Mouse (Mus musculus): Measurements from ENCODE around the gene Rgl3.

The Rgl3 gene

DNA sequence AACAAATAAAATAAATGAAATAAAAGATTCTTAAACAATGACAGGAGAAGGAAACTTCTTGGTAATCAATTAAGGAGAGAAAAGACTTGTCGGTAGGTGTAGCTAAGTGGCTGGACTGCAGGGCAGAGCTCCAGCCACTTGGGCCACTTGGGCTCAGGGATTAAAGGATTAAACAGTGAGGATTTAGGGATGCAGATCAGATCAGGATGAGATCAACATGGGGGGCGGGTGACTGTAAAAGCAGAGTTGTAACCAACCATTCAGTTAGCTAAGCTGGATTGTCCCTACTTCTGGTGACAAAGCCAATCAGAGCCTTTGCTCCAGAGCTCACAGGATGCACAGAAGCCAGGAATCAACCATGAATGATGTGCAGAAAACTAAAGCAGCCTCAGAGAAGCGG, 5.3 kb downstream of the Rgl3 start:
- no peak for DNase-seq (ENCODE audit: low spot score in 2 of 2)

DNA sequence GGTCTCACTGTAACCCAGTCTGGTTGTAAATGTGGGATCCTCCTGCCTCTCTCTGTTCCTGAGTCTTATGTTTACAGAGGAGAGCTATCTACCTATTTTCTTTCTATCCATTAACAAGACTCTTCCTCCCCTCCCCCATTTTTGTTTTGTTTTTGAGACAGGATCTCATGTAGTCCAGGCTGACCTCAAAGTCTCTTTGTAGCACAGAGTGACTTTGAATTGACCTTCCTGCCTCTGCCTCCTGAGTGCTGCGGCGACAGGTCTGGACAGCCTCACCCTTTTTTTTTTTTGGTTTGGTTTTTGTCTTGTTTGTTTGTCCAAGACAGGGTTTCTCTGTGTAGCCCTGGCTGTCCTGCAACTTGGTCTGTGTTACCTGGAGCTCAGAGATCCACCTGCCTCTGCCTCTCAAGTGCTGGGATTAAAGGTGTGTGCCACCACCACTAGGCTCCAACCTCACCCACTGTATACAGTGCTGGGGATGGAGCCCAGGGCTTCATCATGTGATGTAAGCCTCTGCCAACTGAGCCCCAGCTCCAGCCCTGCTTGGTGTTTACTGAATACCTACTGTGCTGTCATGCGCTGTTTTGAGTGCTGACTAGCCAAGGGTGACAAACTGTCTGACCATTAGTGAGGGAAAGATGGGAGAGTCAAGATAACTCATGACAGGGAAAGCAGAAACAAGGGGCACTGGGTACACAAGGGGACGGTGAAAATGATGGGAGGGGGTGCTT, 10.7 kb downstream of the Rgl3 start:
- no peak for DNase-seq (ENCODE audit: low spot score in 2 of 2)

DNA sequence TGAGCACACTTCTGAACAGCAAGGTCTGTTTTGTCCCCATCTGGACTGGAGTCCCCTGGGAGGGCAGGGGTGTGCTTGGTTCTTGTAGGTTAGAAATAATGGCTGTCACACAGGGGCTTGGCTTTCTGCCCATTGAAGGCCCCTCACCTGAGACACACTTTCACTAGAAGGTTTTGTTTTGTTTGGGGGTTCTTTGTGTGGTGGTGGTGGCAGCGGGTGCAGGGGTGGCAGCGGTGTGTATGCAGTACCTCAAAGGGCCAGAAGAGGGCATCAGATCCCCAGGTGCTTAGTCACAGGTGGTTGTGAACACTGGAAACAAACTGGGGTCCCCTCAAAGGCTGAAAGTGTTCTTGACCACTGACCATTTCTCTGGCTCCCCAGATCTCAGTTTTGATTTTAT, 11.3 kb downstream of the Rgl3 start:
- peak in 1 of 2 experiments; percentile 65 for DNase-seq (ENCODE audit: low spot score in 2 of 2)

DNA sequence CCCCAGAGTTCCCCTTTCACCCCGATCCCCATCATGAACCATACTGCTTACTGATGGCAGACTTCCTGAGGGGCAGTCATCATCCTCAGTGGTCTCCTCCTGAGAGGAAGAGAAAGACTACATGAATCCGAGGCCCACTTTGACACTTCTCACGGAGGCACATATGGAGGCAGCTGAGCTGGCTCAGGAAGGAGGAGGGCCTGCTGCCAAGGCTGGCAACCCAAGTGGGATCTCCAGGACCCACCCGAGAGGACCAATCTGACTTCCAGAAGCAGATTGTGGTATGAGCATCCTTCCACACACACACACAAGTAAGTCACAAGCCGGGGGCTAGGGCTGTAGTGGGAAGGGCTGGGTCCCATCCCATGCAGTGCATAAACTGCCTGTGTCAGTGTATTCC, 11.9 kb downstream of the Rgl3 start:
- no peak for DNase-seq (ENCODE audit: low spot score in 2 of 2)

DNA sequence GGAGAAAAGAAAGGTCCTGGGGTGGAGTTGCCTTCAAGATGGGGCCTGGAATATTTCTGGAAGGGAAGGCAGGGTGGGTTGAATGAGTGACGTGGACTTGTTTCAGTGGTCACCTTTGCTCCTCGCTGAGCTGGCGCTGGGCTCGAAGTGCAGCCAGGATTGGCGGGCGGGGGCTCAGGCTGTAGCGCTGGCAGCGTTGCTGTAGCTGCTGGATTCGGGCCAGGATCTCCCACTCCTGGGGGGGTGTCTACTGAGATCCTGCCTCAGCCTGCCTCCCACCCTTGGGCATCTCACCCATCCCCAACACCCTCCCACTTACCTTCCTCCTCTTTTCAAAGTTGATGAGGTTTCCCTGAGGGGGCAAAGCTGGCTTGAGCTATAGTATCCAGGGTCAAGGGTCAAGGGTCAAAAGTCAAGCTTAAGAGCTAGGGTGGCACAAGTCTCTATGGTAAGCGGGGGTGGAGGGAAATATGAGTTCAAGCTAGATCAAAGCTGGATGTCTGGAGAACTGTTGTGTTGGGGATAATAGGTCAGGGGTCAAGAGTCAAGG, 12.5 kb downstream of the Rgl3 start:
- no peak for DNase-seq (ENCODE audit: low spot score in 2 of 2)

DNA sequence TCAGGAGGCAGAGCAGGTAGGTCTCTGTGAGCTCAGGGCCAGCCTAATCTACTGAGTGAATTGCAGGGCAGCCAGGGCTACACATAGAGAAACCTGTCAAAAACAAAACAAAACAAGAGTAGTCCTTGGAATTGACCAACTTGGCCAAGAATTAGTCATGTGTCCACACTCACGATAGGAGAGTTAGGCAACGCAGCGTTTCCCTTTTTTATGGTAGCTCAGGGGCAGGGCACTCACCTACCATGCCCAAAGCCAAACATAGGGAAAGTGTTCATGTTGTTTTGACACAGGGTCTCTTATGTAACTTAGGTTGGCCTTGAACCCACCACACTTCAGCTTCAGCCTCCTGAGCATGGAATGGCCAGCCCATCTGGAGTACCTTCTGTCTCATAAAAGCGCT, 19.9 kb downstream of the Rgl3 start:
- DNase-seq (ENCODE audit: low spot score in 2 of 2), result no peak

DNA sequence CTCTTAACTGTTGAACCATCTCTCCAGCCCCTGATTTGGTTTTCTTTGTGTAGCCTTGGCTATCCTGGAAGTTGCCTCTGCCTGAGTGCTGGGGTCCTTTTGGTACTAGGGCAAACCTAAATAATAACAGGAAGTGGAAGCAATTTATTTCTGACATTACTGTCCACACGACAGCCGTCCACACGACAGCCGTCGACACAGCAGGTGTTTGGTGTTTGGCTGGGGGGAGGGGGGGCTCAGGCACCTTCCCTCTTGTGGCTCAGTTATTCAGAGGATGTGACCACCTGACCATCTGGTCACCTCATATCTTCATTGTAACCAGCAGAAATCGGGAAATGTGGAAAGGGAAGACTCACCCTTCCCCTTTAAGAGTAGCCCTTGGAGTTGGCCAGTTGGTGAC, 20.4 kb downstream of the Rgl3 start:
- no peak for DNase-seq (ENCODE audit: low spot score in 2 of 2)

DNA sequence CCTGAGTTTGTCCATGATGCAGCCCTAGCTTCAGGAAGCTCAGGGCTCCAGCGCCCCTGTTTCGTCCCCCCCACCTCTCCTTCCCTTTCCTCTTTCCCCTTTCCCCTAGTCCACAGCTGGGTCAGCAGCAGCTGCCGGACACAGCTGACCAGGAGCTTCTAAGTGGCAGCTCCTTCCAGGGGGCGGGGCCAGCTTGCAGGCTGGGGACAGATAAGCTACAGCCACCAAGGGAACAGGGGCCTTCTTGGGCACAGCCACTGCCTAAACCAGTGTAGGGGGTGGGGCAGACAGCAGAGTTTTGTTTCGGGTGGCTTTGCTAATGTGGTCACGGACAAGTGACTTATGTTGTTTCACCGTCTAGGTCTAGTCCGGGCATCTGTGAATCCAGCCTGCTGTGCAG, 25.8 kb downstream of the Rgl3 start, which contains the start of gene Epor:
Epor (minus strand) TSS at position 90 of the 400 bp plus-strand sequence.
- DNase-seq (ENCODE audit: low spot score in 2 of 2), result no peak

DNA sequence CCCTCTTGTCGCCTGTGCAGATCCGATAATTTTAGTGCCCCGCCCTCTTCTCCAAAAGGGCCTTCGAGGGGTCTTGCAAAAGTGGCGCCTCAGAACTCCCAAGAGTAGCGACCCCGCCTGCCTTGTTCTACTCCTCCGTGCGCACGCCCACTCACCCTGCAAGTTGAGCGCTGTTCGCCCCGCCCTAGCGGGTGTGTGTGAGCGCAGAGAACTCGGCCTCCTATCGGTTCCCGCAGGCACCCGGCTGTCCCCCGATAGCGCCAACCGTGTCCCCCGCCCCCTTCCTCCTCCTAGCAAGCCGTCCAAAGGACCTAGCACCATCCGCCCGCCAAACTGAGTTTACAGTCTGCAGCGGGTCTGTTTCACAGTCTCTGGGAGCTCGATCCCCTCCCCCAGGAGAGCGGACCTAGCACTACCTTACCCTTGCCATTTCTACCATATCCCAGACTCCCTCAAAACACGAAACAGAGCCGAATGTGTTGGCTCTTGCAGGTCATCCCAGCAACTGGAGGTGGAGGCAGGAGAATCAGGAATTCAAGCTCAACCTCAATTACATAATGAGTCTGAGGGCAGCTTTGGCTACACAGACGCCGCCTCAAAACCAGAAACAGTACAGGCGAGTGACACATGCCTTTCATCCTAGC, 26.7 kb downstream of the Rgl3 start:
- peak; percentile 56 to 62 for DNase-seq (ENCODE audit: low spot score in 2 of 2)

DNA sequence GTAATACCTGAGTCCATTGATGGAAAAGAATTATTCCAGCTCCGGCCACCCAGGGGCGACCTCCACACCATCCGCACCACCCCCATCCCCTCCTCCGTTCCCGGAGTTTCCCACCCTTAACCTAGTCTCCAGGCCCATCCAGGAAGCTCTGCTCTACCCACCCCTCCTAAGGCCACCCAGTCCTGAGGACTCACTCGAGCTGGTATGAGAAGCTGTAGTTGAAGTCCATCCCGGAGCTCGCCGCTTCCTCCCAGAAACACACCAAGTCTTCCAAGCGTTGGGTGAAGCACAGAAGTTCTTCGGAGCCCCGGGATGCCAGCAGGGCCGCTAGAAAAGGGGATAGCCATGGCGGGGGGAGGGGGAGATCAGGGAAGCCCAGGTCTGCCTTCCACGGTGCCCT, 27.2 kb downstream of the Rgl3 start:
- DNase-seq (ENCODE audit: low spot score in 2 of 2), result no peak

DNA sequence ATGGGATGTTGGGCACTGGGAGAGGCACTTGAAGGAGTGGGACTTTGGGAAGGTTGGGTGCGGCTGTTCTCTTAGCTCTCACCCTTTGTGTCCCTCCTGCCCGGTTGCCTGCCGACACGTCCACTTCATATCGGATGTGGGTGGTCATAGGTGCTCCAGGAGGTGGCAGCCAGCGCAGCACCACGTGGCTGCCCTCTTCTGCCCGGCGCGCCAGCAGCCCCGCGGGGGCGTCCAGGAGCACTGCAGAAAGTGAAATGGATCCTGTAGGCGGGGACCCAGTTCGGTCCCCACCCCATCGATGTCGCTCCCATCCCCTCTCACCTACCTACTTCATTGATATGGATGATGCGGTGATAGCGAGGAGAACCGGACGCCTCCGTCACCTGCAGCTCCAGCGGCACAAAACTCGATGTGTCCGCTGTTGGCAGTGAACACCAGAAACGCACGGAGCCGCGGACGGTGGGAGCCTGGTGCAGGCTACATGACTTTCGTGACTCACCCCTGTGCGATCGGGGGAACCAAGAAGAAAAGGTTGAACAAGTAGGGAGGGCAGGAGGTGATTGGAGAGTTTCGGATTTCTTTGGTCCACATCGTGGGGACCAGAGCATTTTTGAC, 27.8 kb downstream of the Rgl3 start:
- no peak for DNase-seq (ENCODE audit: low spot score in 2 of 2)

DNA sequence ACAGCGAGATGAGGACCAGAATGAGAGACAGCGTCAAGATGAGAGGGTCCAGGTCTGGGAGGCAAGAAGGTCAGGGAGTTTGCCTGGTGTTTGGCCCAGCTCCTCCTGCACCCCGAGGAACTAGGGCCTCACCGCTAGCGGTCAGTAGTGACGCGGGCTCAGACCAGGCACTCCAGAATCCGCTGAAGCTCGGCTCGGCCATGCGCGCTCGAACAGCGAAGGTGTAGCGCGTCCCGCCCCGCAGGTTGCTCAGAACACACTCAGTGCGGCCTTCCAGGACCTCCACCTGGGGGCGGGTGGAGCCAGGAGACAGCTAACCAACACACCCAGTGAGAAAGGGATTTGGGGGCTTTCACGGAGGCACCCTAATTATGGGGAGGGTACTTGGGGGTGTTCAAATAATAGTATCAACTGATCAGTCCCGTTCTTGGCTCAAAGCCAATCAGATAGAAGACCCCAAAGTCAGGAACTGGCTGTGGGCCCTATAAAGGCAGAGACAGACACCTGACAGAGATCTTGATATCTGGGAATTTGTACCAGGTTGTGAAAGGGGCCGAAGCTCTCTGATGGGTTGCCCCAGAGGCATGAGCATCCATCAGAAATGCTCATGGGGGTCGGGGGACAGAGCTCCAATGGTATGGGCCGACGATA, 28.6 kb downstream of the Rgl3 start:
- no peak for DNase-seq (ENCODE audit: low spot score in 2 of 2)

DNA sequence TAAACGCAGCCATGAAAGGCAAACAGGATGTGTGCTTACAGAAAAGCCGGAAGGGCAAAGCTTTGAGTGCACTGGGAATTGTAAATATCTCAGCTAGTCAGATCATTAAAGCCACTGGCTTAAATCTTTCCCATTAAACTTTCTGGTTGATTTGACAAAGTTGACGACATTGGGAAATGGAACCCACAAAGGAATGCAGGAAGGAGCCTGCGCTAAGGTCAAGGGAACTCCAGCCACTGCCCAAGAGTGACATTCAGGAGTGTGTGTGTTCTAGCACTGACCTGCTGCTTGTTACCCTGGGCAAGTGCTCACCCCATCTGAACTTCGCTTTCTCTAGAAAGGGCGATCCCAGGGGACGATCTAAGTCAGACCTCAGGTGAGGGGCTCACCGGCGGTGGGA, 29.1 kb downstream of the Rgl3 start:
- no peak for DNase-seq (ENCODE audit: low spot score in 2 of 2)

DNA sequence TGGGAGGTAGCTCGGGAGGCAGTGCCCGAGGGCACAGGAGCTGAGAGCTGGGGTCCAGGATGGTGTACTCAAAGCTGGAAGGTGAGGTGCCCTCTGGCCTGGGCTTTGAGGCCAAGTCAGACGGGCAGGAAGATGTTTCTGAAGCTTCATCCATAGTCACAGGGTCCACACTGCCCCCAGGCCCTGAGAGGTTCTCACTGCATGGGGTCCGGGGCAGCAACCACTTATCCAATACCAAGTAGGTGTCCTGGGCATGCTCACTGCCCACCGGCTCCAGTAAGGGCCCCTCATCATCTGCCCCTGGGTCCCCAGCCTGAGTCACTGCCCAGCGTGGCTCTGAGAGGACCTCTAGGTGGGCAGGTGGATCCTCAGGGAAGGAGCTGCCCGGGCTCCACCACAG, 30.0 kb downstream of the Rgl3 start:
- no peak for DNase-seq (ENCODE audit: low spot score in 2 of 2)

DNA sequence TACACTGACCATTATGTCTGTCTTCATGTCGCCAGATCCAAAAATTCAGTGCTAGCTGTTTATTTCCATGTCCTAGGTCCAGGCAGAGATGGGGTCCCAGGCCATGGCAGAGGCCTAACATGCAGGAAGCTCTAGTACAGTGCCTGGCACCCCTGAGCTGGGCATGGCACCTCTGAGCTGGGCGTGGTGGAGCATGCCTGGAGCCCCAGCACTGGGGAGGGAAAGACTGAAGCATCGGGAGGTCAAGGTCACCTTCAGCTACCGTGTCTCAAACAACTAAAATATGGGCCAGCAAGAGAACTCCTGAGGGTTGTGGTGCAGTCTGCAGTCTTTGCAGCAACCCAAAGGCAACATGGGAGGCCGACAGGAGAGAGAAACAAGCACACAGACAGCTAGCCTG, 30.9 kb downstream of the Rgl3 start:
- DNase-seq (ENCODE audit: low spot score in 2 of 2), result no peak

DNA sequence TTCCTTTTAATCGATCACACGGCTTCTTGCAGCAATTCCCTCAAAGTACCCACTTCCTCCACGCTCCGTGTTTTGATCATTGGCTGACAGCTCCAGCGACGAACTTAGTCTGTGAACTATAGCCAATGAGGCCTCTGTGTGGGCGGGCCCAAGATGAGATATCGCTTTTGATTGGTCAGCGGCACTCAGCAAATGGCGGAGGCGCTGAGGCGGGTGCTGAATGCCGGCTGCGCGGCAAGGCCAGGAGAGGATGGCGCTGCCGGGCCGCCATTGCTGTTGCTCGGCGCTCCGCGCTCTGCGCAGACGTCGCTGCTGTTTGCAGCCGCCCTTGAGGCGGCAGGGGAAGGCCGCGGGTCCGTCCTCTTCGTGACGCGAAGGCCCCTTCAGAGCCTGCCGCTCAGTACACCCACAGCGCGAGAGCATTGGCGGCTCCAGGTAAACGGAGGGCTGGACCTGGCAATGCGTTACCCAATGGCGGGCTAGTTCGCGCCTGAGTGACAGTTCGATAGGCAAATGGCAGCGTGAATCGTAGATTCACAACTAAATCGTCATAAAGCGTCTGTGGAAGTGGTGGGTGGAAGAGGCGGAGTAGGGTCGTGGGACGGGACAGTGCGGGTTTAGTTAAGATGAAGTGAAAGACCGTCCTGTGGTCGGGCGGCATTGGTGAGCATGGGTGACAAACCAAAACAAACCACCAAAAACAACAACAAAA, 33.5 kb downstream of the Rgl3 start, which contains the start of gene Swsap1:
Swsap1 (plus strand) TSS at position 186 of the 712 bp plus-strand sequence.
- DNase-seq (ENCODE audit: low spot score in 2 of 2), result peak; percentile 97 to 99

DNA sequence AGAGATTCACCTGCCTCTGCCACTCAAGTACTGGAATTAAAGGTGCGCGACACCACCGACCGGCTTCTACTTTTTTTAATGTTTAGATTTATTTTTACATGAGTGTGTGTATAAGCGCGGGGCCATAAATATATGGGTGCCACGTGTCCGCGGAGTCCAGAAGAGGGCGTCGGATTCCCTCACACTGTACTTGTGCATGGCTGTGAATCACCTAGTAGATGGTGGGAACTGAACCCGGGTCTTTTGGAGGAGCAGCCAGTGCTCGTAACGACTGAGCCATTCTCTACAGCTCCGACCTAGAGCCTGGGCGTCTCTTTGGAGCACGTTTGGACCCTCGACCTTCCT, 34.0 kb downstream of the Rgl3 start:
- no peak for DNase-seq (ENCODE audit: low spot score in 2 of 2)

DNA sequence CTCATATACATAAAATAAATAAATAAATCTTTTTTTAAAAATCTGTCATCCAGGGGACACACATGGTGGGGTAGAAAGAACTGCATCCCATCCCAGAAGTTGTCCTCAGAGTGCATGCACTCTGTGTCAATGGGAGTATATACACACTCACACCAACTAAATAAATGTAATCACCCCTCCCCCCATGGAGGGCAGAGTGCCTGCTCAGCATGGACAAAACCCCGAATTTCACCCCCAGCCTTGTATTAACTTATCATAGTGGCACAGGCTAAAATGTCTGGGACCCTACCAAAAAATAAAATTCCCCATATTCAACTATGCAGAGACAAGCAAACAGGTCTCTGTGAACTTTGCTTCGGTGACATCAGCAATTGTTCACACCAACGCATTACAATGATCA, 34.6 kb downstream of the Rgl3 start:
- no peak for DNase-seq (ENCODE audit: low spot score in 2 of 2)

DNA sequence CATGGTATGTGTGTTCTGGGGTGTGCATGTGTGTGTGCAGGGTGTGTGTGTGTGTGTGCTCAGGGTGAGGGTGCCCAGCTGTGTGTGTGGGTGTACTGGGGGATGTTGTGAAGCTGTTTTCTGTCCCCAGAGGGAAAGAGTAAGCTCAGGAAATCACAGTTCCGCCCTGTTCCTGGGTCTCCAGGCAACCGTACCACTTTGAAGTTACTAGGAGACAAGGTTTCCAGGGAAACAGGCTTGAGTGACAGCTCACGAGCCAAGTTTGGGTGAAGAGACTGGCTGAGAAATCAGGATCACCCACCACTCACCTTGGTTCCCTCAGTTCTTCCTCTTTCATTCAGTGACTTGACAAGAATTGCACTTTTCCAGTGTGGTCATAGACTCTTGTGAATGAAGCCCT, 35.6 kb downstream of the Rgl3 start:
- DNase-seq (ENCODE audit: low spot score in 2 of 2), result no peak

DNA sequence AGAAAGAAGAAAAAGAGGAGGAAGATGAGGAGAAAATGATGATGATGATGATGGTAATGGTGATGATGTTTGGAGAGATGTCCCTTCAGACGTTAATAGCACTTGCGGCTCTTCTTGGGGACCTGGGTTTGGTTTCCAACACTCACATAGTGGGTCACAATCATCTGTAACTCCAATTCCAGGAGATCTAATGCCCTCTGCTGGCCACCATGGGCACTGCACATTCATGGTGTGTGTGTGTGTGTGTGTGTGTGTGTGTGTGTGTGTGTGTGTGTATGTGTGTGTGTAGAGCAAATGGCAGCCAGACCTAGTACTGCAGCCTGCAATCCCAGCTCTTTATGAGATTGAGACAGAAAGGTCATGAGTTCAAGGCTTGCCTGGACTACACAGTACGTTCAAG, 37.3 kb downstream of the Rgl3 start:
- no peak for DNase-seq (ENCODE audit: low spot score in 2 of 2)

DNA sequence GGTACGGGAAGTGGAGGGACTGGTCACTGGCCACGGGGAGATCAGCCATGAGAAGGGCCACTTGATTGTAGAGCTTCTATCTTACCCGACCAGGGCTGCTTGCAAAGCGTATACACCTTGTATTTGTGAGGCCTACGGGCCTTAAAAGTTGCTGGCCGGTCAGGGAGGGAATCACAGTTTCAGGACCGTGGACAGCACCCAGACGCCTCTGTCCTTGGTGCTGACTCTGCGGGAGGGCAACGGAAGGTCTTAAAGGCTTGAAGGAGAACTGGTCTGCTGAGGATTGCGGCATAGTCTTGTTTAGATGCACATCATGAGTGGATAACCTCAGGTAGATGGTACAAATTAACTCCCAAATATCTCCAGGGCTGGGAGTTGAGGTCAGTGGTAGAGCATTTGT, 38.9 kb downstream of the Rgl3 start:
- DNase-seq (ENCODE audit: low spot score in 2 of 2), result peak in 1 of 2 experiments; percentile 76

DNA sequence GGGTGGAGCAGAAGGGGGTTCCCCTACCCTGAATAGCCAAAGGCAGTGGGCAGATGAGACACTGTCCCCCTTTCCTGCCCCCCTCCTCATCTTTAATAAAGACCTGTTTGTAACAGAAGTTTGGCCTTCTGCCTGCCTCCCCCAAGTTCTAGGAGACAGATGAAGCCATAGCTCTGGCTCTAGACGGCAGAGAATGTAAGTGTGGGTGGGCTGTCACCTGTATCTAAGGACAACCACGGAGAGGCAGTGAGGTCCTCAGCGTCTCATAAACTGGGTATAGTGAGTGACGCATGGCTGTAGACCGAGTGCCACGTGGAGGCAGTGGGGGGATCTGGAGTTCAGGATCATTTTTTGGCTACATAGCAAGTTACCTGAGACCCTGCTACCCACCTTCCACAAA, 40.5 kb downstream of the Rgl3 start:
- no peak for DNase-seq (ENCODE audit: low spot score in 2 of 2)

All from thymus, postnatal 10 days (tissue).